Mouse (Mus musculus): ENCODE data around the gene Map4. TPM values are rescaled to one million over a fixed set of nuclear protein-coding genes. Genes with fewer than 3 reads are reported as not detected.
A peak's percentile ranks its signal among the peaks of the same experiment; 100 is the strongest.

The Map4 gene
- polyA plus RNA-seq, 1 experiment from 2014 or later, result 38.5 TPM

GRCm38 (mm10) chr9:110085693-110086092 lies 154.4 kb downstream of the Map4 start:
- Histone ChIP-seq H3K4me3 (ENCODE audit: low read depth, low read length) (no peak overlapping the region), H3K27ac (replicated peaks; ENCODE audit: low read depth, low read length) (no peak overlapping the region), H3K4me1 (ENCODE audit: control insufficient read depth, insufficient read depth, low read length) (no peaks in the 10 kb centered on the region), H3K4me2 (ENCODE audit: low read depth, severe bottlenecking) (no peak overlapping the region), H3K36me3 (ENCODE audit: control insufficient read depth, insufficient read depth, low read length) (peaks cover 58% of the 10 kb centered on the region), H3K27me3 (ENCODE audit: control insufficient read depth, insufficient read depth, low read length) (no peaks in the 10 kb centered on the region), H3K9me3 (ENCODE audit: control insufficient read depth, low read length) (no peaks in the 10 kb centered on the region), H3K9ac (ENCODE audit: low read length) (no peak overlapping the region)
- no peak for ATAC-seq (ENCODE audit: insufficient number of reproducible peaks, low FRiP score, low TSS enrichment, low read depth)
- 92% methylated on average over 8 of the region's 8 CpGs for WGBS
- DNase-seq (ENCODE audit: low spot score), result no peak

- Histone ChIP-seq H3K9me3 (ENCODE audit: control insufficient read depth, low read length) (no peaks in the 10 kb centered on the region), H3K9ac (ENCODE audit: low read length) (no peak overlapping the region), H3K4me2 (ENCODE audit: low read depth, severe bottlenecking) (no peak overlapping the region), H3K27me3 (ENCODE audit: control insufficient read depth, insufficient read depth, low read length) (no peaks in the 10 kb centered on the region), H3K36me3 (ENCODE audit: control insufficient read depth, insufficient read depth, low read length) (peaks cover 53% of the 10 kb centered on the region), H3K27ac (replicated peaks; ENCODE audit: low read depth, low read length) (no peak overlapping the region), H3K4me3 (ENCODE audit: low read depth, low read length) (no peak overlapping the region), H3K4me1 (ENCODE audit: control insufficient read depth, insufficient read depth, low read length) (no peaks in the 10 kb centered on the region)
- WGBS, result 88% methylated on average over 4 of the region's 4 CpGs
- no peak for ATAC-seq (ENCODE audit: insufficient number of reproducible peaks, low FRiP score, low TSS enrichment, low read depth)
- DNase-seq (ENCODE audit: low spot score), result no peak
Measured at GRCm38 (mm10) chr9:110093303-110093702, 162.0 kb downstream of the Map4 start.

DNA sequence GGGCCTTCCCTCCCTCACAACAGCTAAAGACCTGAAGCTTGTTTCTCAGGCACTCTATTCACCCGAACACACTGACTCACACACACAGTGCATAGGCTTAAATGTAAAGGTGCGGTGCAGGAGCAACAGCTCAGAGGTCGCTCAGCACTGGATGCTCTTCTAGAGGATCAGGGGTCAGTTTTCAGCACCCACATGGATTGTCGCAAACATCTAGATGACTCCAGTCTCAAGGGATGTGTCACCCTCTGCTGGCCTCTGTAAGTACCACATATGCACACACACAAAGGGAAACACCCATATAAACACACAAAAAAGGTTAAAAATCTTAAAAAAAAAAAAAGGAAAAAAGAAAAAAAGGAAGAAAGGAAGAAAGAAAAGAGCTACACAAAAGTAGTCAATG lies 163.5 kb downstream of the Map4 start:
- peaks cover 49% of the 10 kb centered on the region for H3K36me3 ChIP-seq (ENCODE audit: control insufficient read depth, insufficient read depth, low read length)
- H3K9ac ChIP-seq (ENCODE audit: low read length), result no peak overlapping the region
- no peak overlapping the region for H3K4me2 ChIP-seq (ENCODE audit: low read depth, severe bottlenecking)
- WGBS, result 92% methylated on average over 4 of the region's 4 CpGs
- H3K27ac ChIP-seq (replicated peaks; ENCODE audit: low read depth, low read length), result no peak overlapping the region
- no peak overlapping the region for H3K4me3 ChIP-seq (ENCODE audit: low read depth, low read length)
- H3K27me3 ChIP-seq (ENCODE audit: control insufficient read depth, insufficient read depth, low read length), result no peaks in the 10 kb centered on the region
- no peaks in the 10 kb centered on the region for H3K9me3 ChIP-seq (ENCODE audit: control insufficient read depth, low read length)
- H3K4me1 ChIP-seq (ENCODE audit: control insufficient read depth, insufficient read depth, low read length), result no peaks in the 10 kb centered on the region
- ATAC-seq (ENCODE audit: insufficient number of reproducible peaks, low FRiP score, low TSS enrichment, low read depth) (no peak), DNase-seq (ENCODE audit: low spot score) (no peak)

- no peak overlapping the region for H3K4me3 ChIP-seq (ENCODE audit: low read depth, low read length)
- H3K27ac ChIP-seq (replicated peaks; ENCODE audit: low read depth, low read length), result no peak overlapping the region
- no peaks in the 10 kb centered on the region for H3K4me1 ChIP-seq (ENCODE audit: control insufficient read depth, insufficient read depth, low read length)
- DNase-seq (ENCODE audit: low spot score), result no peak
- H3K4me2 ChIP-seq (ENCODE audit: low read depth, severe bottlenecking), result no peak overlapping the region
- ATAC-seq (ENCODE audit: insufficient number of reproducible peaks, low FRiP score, low TSS enrichment, low read depth), result no peak
- H3K9ac ChIP-seq (ENCODE audit: low read length), result no peak overlapping the region
- 90% methylated on average over 3 of the region's 3 CpGs for WGBS
- no peaks in the 10 kb centered on the region for H3K9me3 ChIP-seq (ENCODE audit: control insufficient read depth, low read length)
- no peaks in the 10 kb centered on the region for H3K27me3 ChIP-seq (ENCODE audit: control insufficient read depth, insufficient read depth, low read length)
- H3K36me3 ChIP-seq (ENCODE audit: control insufficient read depth, insufficient read depth, low read length), result peaks cover 22% of the 10 kb centered on the region
Measured at GRCm38 (mm10) chr9:110097791-110098190, 166.5 kb downstream of the Map4 start.

DNA sequence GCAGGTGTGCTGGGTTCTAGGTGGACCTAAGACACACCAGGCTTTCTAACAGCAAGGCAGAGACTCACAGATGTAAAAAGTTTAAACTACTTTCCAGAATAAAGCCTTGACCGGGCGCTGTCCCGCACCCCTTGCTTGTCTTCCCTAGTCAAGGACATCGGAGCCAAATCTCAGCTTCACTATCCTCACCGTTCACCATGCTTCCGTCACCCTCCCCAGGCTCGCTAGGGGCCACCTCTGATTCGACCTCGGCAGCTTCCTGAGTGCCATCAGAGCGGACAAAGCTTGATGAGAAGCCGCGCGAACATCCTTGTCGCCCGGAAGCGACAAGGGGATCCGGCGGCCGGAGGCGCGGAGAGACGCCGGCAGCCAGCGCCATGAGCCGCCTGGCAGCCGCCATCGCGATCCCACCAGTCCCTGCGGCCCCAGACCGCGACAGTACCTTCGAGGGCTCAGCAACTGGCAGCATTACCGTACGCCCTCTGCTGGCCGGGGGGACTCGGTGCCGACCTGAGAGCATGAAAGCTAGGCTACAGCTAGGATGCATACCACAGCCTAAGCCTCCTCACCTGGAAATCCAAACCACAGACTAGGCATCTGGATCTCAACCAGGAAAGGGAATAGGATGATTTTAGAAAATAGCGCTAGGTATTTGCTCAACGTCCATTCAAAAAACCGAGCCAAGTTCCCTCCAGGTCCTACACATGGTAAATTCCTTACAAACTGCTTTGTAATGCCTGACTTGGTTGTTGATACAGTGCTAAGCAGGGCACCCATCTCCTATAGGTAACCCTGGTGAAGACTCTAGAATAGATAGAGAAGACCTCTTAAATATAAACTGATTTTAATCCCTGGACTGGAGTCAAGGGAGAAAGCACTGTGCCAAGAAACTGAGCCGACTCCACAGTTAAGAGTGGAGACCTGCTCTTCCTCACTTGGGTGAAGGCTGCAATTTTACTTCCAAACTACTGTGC lies 169.7 kb downstream of the Map4 start:
- 2% methylated on average over 41 of the region's 41 CpGs for WGBS
- H3K9ac ChIP-seq (ENCODE audit: low read length), result peak overlapping the region; percentile 87
- H3K4me2 ChIP-seq (ENCODE audit: low read depth, severe bottlenecking), result peak overlapping the region; percentile 80
- H3K4me3 ChIP-seq (ENCODE audit: low read depth, low read length), result peak overlapping the region; percentile 91
- H3K9me3 ChIP-seq (ENCODE audit: control insufficient read depth, low read length), result no peaks in the 10 kb centered on the region
- H3K27ac ChIP-seq (replicated peaks; ENCODE audit: low read depth, low read length), result no peak overlapping the region
- no peaks in the 10 kb centered on the region for H3K4me1 ChIP-seq (ENCODE audit: control insufficient read depth, insufficient read depth, low read length)
- H3K36me3 ChIP-seq (ENCODE audit: control insufficient read depth, insufficient read depth, low read length), result peaks cover 24% of the 10 kb centered on the region; the same call in 1 of the 2 replicates
- no peaks in the 10 kb centered on the region for H3K27me3 ChIP-seq (ENCODE audit: control insufficient read depth, insufficient read depth, low read length)
- ATAC-seq (ENCODE audit: insufficient number of reproducible peaks, low FRiP score, low TSS enrichment, low read depth), result peak; percentile 94
- DNase-seq (ENCODE audit: low spot score), result peak; percentile 98

GRCm38 (mm10) chr9:110116353-110116976 lies 185.2 kb downstream of the Map4 start:
- Histone ChIP-seq H3K4me3 (ENCODE audit: low read depth, low read length) (peak overlapping the region; percentile 68), H3K36me3 (ENCODE audit: control insufficient read depth, insufficient read depth, low read length) (peaks cover 8% of the 10 kb centered on the region; the same call in 1 of the 2 replicates), H3K9me3 (ENCODE audit: control insufficient read depth, low read length) (no peaks in the 10 kb centered on the region), H3K9ac (ENCODE audit: low read length) (peak overlapping the region; percentile 89), H3K27ac (replicated peaks; ENCODE audit: low read depth, low read length) (peak overlapping the region; percentile 87), H3K4me2 (ENCODE audit: low read depth, severe bottlenecking) (peak overlapping the region; percentile 69), H3K27me3 (ENCODE audit: control insufficient read depth, insufficient read depth, low read length) (no peaks in the 10 kb centered on the region), H3K4me1 (ENCODE audit: control insufficient read depth, insufficient read depth, low read length) (peaks cover 6% of the 10 kb centered on the region)
- WGBS, result 10% methylated on average over 10 of the region's 10 CpGs
- DNase-seq (ENCODE audit: low spot score), result no peak
- no peak; the same call in 1 of the 2 replicates for ATAC-seq (ENCODE audit: insufficient number of reproducible peaks, low FRiP score, low TSS enrichment, low read depth)

DNA sequence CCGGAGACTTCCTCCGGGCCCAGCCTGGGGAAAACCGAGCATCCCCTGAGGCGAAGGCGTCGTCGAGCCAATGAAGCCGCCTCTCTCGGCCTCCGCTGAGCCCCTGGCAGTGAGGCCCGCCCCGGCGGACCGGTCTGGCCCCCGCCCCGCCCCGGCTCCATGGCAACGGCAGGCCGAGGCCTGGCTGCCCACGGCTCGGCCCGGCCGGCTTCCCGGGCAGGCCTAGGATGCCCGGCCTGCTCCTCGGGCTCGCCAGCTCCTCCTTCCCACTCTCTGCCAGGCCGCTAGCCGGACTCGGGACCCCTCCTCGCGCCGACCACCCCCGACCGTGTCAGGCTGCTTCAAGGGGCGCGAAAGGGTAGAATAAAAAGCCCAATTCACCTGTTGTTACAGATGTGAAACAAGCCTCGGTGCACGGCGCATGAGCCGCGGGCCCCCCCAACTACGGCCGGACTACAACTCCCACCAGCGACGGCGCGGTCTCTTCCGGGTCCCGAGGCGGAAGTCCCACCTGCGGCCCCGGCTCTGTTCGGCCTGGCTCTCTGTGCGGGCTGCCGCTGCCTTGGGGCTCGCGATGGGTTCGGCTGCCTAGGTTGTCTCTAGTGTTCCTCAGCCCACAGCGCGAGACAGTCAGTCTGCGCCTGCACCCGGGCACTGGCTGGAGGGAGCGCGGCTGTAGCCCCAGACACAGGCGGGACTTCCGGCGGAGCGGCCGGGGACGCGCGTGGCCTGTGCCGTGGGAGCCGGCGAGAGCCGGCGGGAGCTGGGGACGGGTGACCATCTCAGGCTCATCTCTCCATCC lies 185.9 kb downstream of the Map4 start, which contains the start of gene Smarcc1:
Gene Smarcc1 (plus strand): TSS at position 732 of the 802 bp plus-strand sequence.
- DNase-seq (ENCODE audit: low spot score) (peak; percentile 95), ATAC-seq (ENCODE audit: insufficient number of reproducible peaks, low FRiP score, low TSS enrichment, low read depth) (peak; percentile 94)
- under 1% methylated on average over 73 of the region's 79 CpGs for WGBS
- H3K27me3 ChIP-seq (ENCODE audit: control insufficient read depth, insufficient read depth, low read length), result no peaks in the 10 kb centered on the region
- peak within 1 kb of the TSS; percentile 87 for H3K27ac ChIP-seq (replicated peaks; ENCODE audit: low read depth, low read length)
- H3K4me2 ChIP-seq (ENCODE audit: low read depth, severe bottlenecking), result peak within 1 kb of the TSS; percentile 69
- H3K9ac ChIP-seq (ENCODE audit: low read length), result peak within 1 kb of the TSS; percentile 89
- H3K4me1 ChIP-seq (ENCODE audit: control insufficient read depth, insufficient read depth, low read length), result peaks cover 6% of the 10 kb centered on the region
- peak within 1 kb of the TSS; percentile 68 for H3K4me3 ChIP-seq (ENCODE audit: low read depth, low read length)
- H3K36me3 ChIP-seq (ENCODE audit: control insufficient read depth, insufficient read depth, low read length), result peaks cover 5% of the 10 kb centered on the region; the same call in 1 of the 2 replicates
- H3K9me3 ChIP-seq (ENCODE audit: control insufficient read depth, low read length), result no peaks in the 10 kb centered on the region

GRCm38 (mm10) chr9:110117779-110118139 lies 186.5 kb downstream of the Map4 start, which contains the start of gene Dhx30:
Gene Dhx30, minus strand, starts transcription at chr9:110117830.
- Histone ChIP-seq H3K36me3 (ENCODE audit: control insufficient read depth, insufficient read depth, low read length) (peaks cover 3% of the 10 kb centered on the region; the same call in 1 of the 2 replicates), H3K27ac (replicated peaks; ENCODE audit: low read depth, low read length) (peak within 1 kb of the TSS; percentile 87), H3K27me3 (ENCODE audit: control insufficient read depth, insufficient read depth, low read length) (no peaks in the 10 kb centered on the region), H3K4me1 (ENCODE audit: control insufficient read depth, insufficient read depth, low read length) (peaks cover 6% of the 10 kb centered on the region), H3K4me3 (ENCODE audit: low read depth, low read length) (peak within 1 kb of the TSS; percentile 68), H3K4me2 (ENCODE audit: low read depth, severe bottlenecking) (peak within 1 kb of the TSS; percentile 69), H3K9ac (ENCODE audit: low read length) (peak within 1 kb of the TSS; percentile 89), H3K9me3 (ENCODE audit: control insufficient read depth, low read length) (no peaks in the 10 kb centered on the region)
- WGBS, result 2% methylated on average over 17 of the region's 17 CpGs
- no peak for DNase-seq (ENCODE audit: low spot score)
- ATAC-seq (ENCODE audit: insufficient number of reproducible peaks, low FRiP score, low TSS enrichment, low read depth), result 0 out of 2 replicates have a peak, but pooled peaks have one; percentile 10
